Mouse (Mus musculus) liver, postnatal 0 days (tissue): Measurements from ENCODE around the gene Gm1123.
A peak's percentile ranks its signal among the peaks of the same experiment; 100 is the strongest.

Experiments used
- CTCF ChIP-seq: sonication (generic); IDR thresholded peaks from 2 replicates; pipeline ENCODE4 v1.5.1; 2016; ENCODE audit warnings: antibody characterized with exemption, low read depth
- EP300 ChIP-seq: IDR thresholded peaks from 2 replicates; pipeline ENCODE4 v1.6.1; 2016; ENCODE audit warnings: antibody characterized with exemption, low read depth, mild to moderate bottlenecking

DNA sequence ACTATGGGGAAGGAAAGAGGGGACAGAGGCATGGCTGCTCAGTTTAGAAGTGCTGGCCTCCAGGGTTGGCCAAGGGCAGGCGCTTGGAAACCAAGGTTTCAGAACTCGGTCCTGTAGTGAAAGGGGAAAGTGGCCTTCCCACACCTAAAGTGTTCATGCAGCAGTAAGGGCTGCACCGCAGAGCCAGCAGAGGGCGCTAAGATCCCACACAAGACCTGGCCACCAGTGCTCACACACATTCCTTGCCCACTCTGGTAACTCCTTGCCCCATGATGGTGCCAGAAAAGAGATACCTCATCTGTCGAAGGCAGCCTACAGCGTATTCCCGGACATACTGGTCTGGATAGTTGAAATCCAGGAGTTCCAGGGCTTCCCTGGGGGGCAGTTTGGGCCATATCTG, 27.0 kb upstream of the Gm1123 start:
- peak; percentile 95 for TF ChIP-seq CTCF
- no peak for TF ChIP-seq EP300
